Mouse (Mus musculus) left cerebral cortex, adult 2 months (tissue): Measurements from ENCODE around the gene Scml2. TPM values are rescaled to one million over a fixed set of nuclear protein-coding genes. Genes with fewer than 3 reads are reported as not detected.
"Not testable (repeated sequence)": the region's sequence is repeated elsewhere in the genome, so short reads cannot be mapped to it uniquely, and the experiment has no call there.

Source experiments
- DNase-seq, 2 experiments: peaks; one replicate each; pipeline ENCODE4 v3.0.0; 2021 to 2022; ENCODE audit warnings: low spot score in 2 of 2, mixed read lengths in 1 of 2; ENCODE audit errors: extremely low spot score in 1 of 2
- H3K27ac ChIP-seq: fragments of 200-600 bp; 2 replicates; pipeline ENCODE4 v1.8.1; 2022
- H3K4me3 ChIP-seq: fragments of 200-600 bp; 2 replicates; pipeline ENCODE4 v1.8.1; 2022
- CTCF ChIP-seq: fragments of 200-600 bp; IDR thresholded peaks from 2 replicates; pipeline ENCODE4 v1.8.1; 2022; ENCODE audit warnings: antibody characterized with exemption, mild to moderate bottlenecking, moderate library complexity
- intact Hi-C: fragments of 180-260 bp; cut with DNase I; formaldehyde crosslinking; loops from one replicate; pipeline ENCODE4 v1.15.1; 2025
- long read RNA-seq, 2 experiments: library from polyadenylated mRNA; stranded (forward); transcript quantifications; one replicate each; pipeline ENCODE4 v2.0.0; 2021; ENCODE audit warnings: borderline mapping rate in 2 of 2
- total RNA-seq, 2 experiments: library from RNA; stranded (reverse); gene quantifications; 2 replicates each; pipeline ENCODE4 v1.2.3; 2021

Gene Scml2
- 1 to 10 TPM in 1 of 2 experiments, under 1 TPM in 1; 0.79 to 2.5 TPM for total RNA-seq
- long read RNA-seq, experiment 1, full-length matches to known transcripts, result 1 of 1 reads
- long read RNA-seq, experiment 1, partial matches to known transcripts, result 0 of 1 reads
- long read RNA-seq, experiment 1, other reads (novel, unspliced or antisense), result 0 of 1 reads
- long read RNA-seq, experiment 2, result 0 reads

DNA sequence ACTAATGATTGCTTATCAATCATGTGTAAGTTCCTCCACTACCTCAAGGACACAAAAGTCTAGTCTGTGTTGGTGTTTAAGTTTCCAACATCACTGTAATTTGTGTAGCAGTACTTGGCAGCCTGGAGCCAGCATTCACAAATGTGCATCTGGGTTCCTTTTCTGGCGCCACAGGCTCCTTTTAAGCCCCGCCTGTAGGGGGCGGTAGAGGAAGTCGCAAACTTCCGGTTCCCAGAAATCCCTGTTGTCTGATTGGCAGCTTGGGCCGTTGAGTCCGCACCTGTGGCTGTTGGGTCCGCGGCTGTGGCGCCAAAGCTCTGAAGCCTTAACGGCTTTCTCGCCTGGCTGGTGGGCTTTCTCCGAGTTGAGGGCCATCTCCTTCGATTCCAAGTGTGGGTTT is at the start of gene Scml2:
Gene Scml2 (plus strand): TSS at position 301 of the 400 bp plus-strand sequence.
- DNase-seq, intact Hi-C loops, H3K27ac ChIP-seq, H3K4me3 ChIP-seq: not testable (repeated sequence)

DNA sequence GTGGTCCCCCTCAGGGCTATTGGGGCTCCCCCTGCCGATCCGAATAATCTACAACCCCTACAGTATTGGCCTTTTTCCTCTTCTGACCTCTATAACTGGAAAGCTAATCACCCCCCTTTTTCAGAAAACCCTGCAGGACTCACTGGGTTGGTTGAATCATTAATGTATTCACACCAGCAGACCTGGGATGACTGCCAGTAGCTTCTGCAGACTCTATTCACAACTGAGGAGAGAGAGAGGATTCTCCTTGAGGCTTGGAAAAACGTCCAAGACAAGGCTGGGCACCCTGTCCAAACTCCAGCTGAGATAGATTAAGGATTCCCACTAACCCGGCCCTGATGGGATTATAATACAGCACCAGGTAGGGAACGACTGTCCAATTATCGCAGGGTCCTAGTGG is 41.4 kb upstream of the Scml2 start:
- intact Hi-C loops, DNase-seq, H3K27ac ChIP-seq, H3K4me3 ChIP-seq: not testable (repeated sequence)

GRCm38 (mm10) chrX:161162314-161163068 is 45.5 kb downstream of the Scml2 start:
- Histone ChIP-seq H3K27ac (no peak overlapping the region), H3K4me3 (peak overlapping the region; percentile 57)
- no peak for TF ChIP-seq CTCF
- intact Hi-C loops, result no loop called here
- DNase-seq, result peak; percentile 28 to 38

- intact Hi-C loops, result no loop called here
- DNase-seq, result no peak
- Histone ChIP-seq H3K27ac (no peak overlapping the region), H3K4me3 (peak overlapping the region; percentile 57)
- TF ChIP-seq CTCF, result no peak
These were observed 46.0 kb downstream of the Scml2 start for GRCm38 (mm10) chrX:161163069-161163416.

- not testable (repeated sequence) for DNase-seq
These were observed 170.2 kb downstream of the Scml2 start, which contains the start of gene Gm15262 for GRCm38 (mm10) chrX:161287156-161287555. Gene Gm15262 (plus strand): TSS chrX:161287456.

More at GRCm38 (mm10) chrX:161287156-161287555, 170.2 kb downstream of the Scml2 start, which contains the start of gene Gm15262:
- H3K27ac ChIP-seq, H3K4me3 ChIP-seq, intact Hi-C loops: not testable (repeated sequence)

Other genes with a start within 250 kb of the Scml2 start
- 1 to 10 TPM; 1.6 TPM for gene Gja6, start 210.1 kb upstream of the Scml2 start, total RNA-seq
- 100 to 1,000 TPM; 148 to 159 TPM for gene Cdkl5, start 122.5 kb upstream of the Scml2 start, total RNA-seq
- gene Gm15262, start 170.3 kb downstream of the Scml2 start, total RNA-seq, result not detected